Mouse (Mus musculus) megakaryocyte, embryonic 14.5 days (primary cell): ENCODE measurements at regions not wholly inside any gene's neighbourhood (a gene's known extent, or its start where the extent isn't known, plus 50 kb on each side); places are given as distances from the start of the nearest gene placed in this dataset.

ENCODE experiments used
- FLI1 ChIP-seq: IDR thresholded peaks from 2 replicates; pipeline ENCODE4 v1.6.1; 2012; ENCODE audit warnings: low read length, inconsistent platforms, mixed read lengths
- GATA1 ChIP-seq: IDR thresholded peaks from 3 replicates; pipeline ENCODE4 v1.6.1; 2012; ENCODE audit warnings: mixed read lengths, low read length, inconsistent platforms, borderline replicate concordance

DNA sequence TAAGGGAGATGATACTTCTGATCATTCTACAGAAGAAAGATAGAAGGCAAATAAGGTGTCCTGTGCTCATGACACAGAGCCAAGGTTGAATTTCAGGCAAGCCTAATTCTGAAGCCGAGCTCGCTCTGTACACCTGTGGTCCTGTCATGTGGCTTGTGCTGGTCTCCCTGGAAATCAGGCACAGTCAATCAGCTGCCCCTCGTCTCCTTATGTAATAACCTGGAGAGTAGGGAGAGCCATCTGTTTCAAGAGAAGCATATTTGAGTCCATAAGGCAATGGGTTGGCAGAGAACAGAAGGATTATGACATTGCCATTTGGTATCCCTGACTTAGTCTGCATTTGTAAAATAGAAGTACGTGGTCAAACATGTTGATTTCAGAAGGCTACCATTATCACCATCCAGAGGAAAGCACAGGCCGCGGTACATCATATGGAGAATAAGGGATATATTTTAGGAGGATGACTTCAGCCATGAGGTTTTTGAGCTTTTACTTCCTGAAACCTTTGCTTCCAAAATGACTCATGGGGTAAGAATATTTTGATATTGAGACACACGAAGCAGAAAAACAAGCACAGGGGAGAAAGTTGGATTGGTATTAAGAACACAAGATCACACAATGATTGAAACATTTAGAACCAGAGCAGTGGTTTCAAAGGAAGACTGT lies 211.9 kb downstream of the Btg1 start:
- no peak for TF ChIP-seq FLI1
- no peak for TF ChIP-seq GATA1
